Mouse (Mus musculus) stomach, postnatal 0 days (tissue): ENCODE measurements around the gene Pam16. TPM values are rescaled to one million over a fixed set of nuclear protein-coding genes. Genes with fewer than 3 reads are reported as not detected.

Experiments
- ATAC-seq: fragments of 200-750 bp; cut with Nextera tagmentation; 2 replicates; pipeline ENCODE4 v1.8.0; 2017; ENCODE audit not compliant: low FRiP score, low TSS enrichment
- DNase-seq: peaks from one replicate; pipeline ENCODE4 v3.0.0-alpha.2; 2016; ENCODE audit warnings: low spot score
- H3K27ac ChIP-seq: fragments of 300-500 bp; sonication (generic); replicated peaks from 2 replicates; pipeline ENCODE4 v1.5.1; 2014; ENCODE audit warnings: mild to moderate bottlenecking, control low read depth
- H3K27me3 ChIP-seq: fragments of 300-500 bp; sonication (generic); 2 replicates; pipeline ENCODE4 v1.6.1; 2014; ENCODE audit warnings: low read length; ENCODE audit not compliant: control insufficient read depth, insufficient read depth
- H3K36me3 ChIP-seq: fragments of 300-500 bp; sonication (generic); 2 replicates; pipeline ENCODE4 v1.6.1; 2014; ENCODE audit warnings: low read length, mixed read lengths; ENCODE audit not compliant: control insufficient read depth, insufficient read depth
- H3K4me1 ChIP-seq: fragments of 300-500 bp; sonication (generic); replicated peaks from 2 replicates; pipeline ENCODE4 v1.6.1; 2014; ENCODE audit warnings: antibody characterized with exemption; ENCODE audit not compliant: control insufficient read depth, insufficient read depth
- H3K4me2 ChIP-seq: fragments of 300-500 bp; sonication (generic); replicated peaks from 2 replicates; pipeline ENCODE4 v1.6.1; 2014; ENCODE audit warnings: low read depth, mild to moderate bottlenecking, control low read depth, moderate library complexity
- H3K4me3 ChIP-seq: fragments of 300-500 bp; sonication (generic); 2 replicates; pipeline ENCODE4 v1.5.1; 2014; ENCODE audit warnings: low read depth, low read length, control low read depth
- H3K9ac ChIP-seq: fragments of 300-500 bp; sonication (generic); 2 replicates; pipeline ENCODE4 v1.6.1; 2014; ENCODE audit warnings: mild to moderate bottlenecking, low read length, control low read depth, mixed read lengths
- H3K9me3 ChIP-seq: fragments of 300-500 bp; sonication (generic); 2 replicates; pipeline ENCODE4 v1.6.1; 2016; ENCODE audit warnings: low read length; ENCODE audit not compliant: control insufficient read depth
- CTCF ChIP-seq: IDR thresholded peaks from 2 replicates; pipeline ENCODE4 v1.5.1; 2016; ENCODE audit warnings: antibody characterized with exemption, low read depth, mild to moderate bottlenecking, moderate library complexity
- EP300 ChIP-seq: optimal IDR thresholded peaks from 2 replicates; pipeline ENCODE3; 2016; ENCODE audit warnings: antibody characterized with exemption
- WGBS: fragments of 180-500 bp; shearing (Covaris S2); extraction: QIAGEN DNeasy Blood & Tissue Kit; methylation state at CpG from one replicate; pipeline ENCODE4 v1.1.7; 2014; 5-methylcytosine and 5-hydroxymethylcytosine counted together
- polyA plus RNA-seq: library from polyadenylated mRNA; unstranded; fragments of >200 nt; fragmentation: Nextera tagmentation; extraction: Ambion mirVana; gene quantifications from 2 replicates; pipeline ENCODE4 v1.2.1, GENCODE M21; 2015

Gene Pam16
- polyA plus RNA-seq, 1 experiment from 2014 or later: 71.9 TPM

- TF ChIP-seq EP300 (no peak), CTCF (peak; percentile 99)
- Histone ChIP-seq H3K9ac (no peak overlapping the region), H3K4me1 (no peaks in the 10 kb centered on the region), H3K27me3 (no peaks in the 10 kb centered on the region), H3K27ac (no peak overlapping the region), H3K9me3 (no peaks in the 10 kb centered on the region), H3K4me2 (no peak overlapping the region), H3K36me3 (peaks cover 3% of the 10 kb centered on the region; the same call in 1 of the 2 replicates), H3K4me3 (no peak overlapping the region)
- DNase-seq (peak; percentile 83), ATAC-seq (peak; percentile 59)
- WGBS: 23% methylated on average over 6 of the region's 6 CpGs
Observed at GRCm38 (mm10) chr16:4629950-4630349, 5.2 kb upstream of the Pam16 start.

DNA sequence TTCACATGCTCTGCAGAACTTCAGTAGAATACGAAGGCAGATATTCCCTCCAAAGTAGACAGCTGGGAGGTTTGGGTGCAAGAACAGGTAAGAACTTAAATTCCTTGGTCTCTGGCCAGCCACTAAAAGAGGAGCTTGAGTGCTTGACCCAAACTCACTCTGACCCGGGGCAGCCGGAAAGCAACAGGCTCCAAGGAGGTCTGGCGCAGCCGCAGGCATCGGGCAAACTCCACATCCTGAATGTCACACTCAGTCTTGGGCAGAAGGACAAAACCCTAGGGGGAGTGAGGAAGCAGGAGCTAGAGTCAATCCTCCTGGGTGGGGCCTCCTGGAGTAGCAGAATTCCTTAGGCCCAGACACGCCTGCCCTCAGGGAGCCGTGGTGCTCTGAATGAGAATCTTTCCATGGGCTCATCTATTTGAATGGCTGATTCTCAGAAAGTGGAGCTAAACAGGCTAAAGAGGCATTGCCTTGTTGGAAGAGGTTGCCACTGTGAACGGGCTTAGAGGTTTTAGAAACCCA is 4.2 kb upstream of the Pam16 start:
- Histone ChIP-seq H3K27ac (no peak overlapping the region), H3K4me2 (no peak overlapping the region), H3K36me3 (peaks cover 3% of the 10 kb centered on the region; the same call in 1 of the 2 replicates), H3K4me1 (no peaks in the 10 kb centered on the region), H3K4me3 (no peak overlapping the region), H3K9ac (no peak overlapping the region), H3K27me3 (no peaks in the 10 kb centered on the region), H3K9me3 (no peaks in the 10 kb centered on the region)
- no peak for DNase-seq
- 89% methylated on average over 9 of the region's 9 CpGs for WGBS
- no peak for ATAC-seq
- TF ChIP-seq EP300 (no peak), CTCF (no peak)

DNA sequence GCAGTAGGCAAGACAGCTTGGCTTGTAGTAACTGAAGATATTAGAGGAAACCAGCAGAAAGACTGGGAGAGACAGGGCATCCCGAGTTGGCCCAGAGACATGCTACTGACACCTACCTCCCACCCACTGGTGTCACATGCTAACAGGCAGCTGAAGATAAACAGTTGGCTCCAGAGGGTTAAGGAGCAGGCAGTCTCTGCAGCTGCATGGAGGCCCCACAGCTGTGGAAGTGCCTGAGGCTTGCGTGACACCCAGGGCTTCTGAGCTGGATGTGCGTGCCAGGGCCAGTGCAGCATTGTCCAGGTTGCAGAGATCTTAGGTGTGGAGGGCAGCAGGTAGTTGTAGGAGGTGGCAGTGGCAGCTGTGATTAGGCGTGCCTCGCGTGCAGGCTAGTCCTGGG is 2.3 kb upstream of the Pam16 start:
- DNase-seq (no peak), ATAC-seq (no peak)
- H3K9ac ChIP-seq: no peak overlapping the region

GRCm38 (mm10) chr16:4624074-4624473 is 714 bp downstream of the Pam16 start:
- H3K9ac ChIP-seq: peak overlapping the region; percentile 85
- ATAC-seq (no peak), DNase-seq (no peak)
- WGBS: 13% methylated on average over 9 of the region's 9 CpGs
- 0 out of 2 replicates have a peak, but pooled peaks cover 3% of the 10 kb centered on the region for H3K36me3 ChIP-seq
- H3K9me3 ChIP-seq: no peaks in the 10 kb centered on the region
- peak overlapping the region; percentile 80 for H3K4me2 ChIP-seq
- H3K27me3 ChIP-seq: no peaks in the 10 kb centered on the region
- H3K4me1 ChIP-seq: no peaks in the 10 kb centered on the region
- TF ChIP-seq EP300 (no peak), CTCF (no peak)
- H3K4me3 ChIP-seq: peak overlapping the region; percentile 75
- H3K27ac ChIP-seq: peak overlapping the region; percentile 90

More for the DNA sequence above, 2.3 kb upstream of the Pam16 start:
- Histone ChIP-seq H3K36me3 (0 out of 2 replicates have a peak, but pooled peaks cover 3% of the 10 kb centered on the region), H3K27me3 (no peaks in the 10 kb centered on the region), H3K4me2 (no peak overlapping the region), H3K9me3 (no peaks in the 10 kb centered on the region), H3K4me1 (no peaks in the 10 kb centered on the region), H3K27ac (no peak overlapping the region), H3K4me3 (no peak overlapping the region)
- TF ChIP-seq EP300: no peak
- WGBS: 72% methylated on average over 6 of the region's 6 CpGs

DNA sequence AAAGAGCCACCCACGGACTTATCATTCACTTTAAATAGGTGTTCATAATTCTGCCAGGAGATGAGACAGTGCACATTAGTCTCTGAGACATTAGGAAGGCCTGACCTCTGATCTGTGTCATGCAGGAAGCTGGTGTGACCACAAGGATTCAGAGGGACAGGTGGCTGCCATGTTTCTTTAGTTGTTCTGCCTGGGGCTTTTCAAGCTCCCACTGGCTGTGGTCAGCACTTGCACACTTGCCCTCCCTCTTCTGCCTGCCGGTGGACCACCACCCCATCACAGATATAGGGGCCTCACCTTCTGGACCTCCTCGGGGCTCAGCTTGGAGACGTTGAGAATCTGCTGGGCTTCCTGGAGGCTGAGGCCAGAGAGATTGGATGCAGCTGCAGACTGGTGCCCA is 8.0 kb downstream of the Pam16 start:
- DNase-seq (no peak), ATAC-seq (no peak)
- no peak overlapping the region for H3K4me3 ChIP-seq
- no peaks in the 10 kb centered on the region for H3K27me3 ChIP-seq
- H3K4me1 ChIP-seq: no peaks in the 10 kb centered on the region
- no peak for TF ChIP-seq EP300
- H3K4me2 ChIP-seq: no peak overlapping the region
- peaks cover 14% of the 10 kb centered on the region for H3K36me3 ChIP-seq
- H3K27ac ChIP-seq: no peak overlapping the region
- no peaks in the 10 kb centered on the region for H3K9me3 ChIP-seq
- no peak overlapping the region for H3K9ac ChIP-seq
- WGBS: 79% methylated on average over 4 of the region's 4 CpGs

GRCm38 (mm10) chr16:4615297-4615696 is 9.5 kb downstream of the Pam16 start:
- Histone ChIP-seq H3K9ac (no peak overlapping the region), H3K9me3 (no peaks in the 10 kb centered on the region), H3K36me3 (peaks cover 18% of the 10 kb centered on the region), H3K4me2 (no peak overlapping the region), H3K4me1 (no peaks in the 10 kb centered on the region), H3K4me3 (no peak overlapping the region), H3K27ac (no peak overlapping the region), H3K27me3 (no peaks in the 10 kb centered on the region)
- ATAC-seq (no peak), DNase-seq (no peak)
- 88% methylated on average over 1 of the region's 1 CpGs for WGBS
- TF ChIP-seq EP300 (no peak), CTCF (no peak)
